16 mouse cellular contexts compared by ENCODE assay signal in the genomic region with DNA sequence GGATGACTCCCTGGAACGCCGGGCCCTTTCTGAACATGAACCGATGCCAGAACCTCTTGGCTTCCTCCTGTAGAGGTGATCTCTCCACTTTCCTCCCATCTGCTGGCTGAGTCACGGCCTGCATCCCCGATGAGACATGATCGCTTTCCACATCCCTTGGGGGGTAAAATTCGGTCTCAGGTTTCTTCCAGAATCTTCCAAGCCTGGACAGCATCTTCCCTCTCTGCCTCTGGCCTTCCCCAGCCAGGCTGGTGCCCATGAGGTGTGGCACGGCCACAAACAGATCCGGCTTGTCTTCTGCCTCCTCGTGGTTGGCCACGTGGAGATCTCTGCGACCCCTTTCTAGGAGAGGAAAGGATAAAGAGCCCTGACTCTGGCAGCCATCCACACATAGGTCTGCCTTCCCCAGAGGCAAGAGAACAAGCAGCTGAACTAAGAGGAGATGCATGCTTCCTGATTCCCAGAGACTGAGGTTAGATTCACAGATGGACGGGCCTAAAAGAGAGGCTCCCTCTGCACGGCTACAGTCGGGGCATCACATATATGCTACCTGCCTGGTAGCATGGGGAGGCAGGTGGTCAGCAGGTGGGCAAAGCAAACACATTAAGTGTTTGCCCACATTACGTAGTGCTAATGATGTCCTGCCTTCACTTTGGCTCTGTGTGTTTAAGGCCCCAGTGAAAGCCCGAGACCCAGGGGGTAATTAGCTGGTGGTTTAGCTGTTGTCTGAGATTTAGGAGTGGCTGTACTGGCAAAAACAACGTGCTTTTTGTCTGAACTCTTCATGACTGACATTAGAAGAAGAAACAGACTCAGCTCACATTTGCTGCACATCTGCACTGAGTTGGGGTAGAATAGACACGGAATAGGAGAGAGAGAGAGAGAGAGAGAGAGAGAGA. TPM values are rescaled to one million over a fixed set of nuclear protein-coding genes. Genes with fewer than 3 reads are reported as not detected.
DNase-seq lines count a peak whose midpoint lies in the region; ATAC-seq lines count a peak whose summit lies in the region.
"Had no signal": no experiment of that assay in that cellular context is flagged by ENCODE, and none has a peak within 500 bp of the region (broad histone marks: within the 10 kb centered on the region; RNA-seq: fewer than 3 reads in every experiment).

A gene (minus strand): TSS at position 513 of the 899 bp plus-strand sequence.

- no peak within 1 kb of the TSS for H3K9ac ChIP-seq in hindbrain, embryonic 13.5 days
- H3K9ac ChIP-seq in embryonic facial prominence, embryonic 14.5 days (ENCODE audit: low read depth, low read length) = no peak within 1 kb of the TSS
- H3K9ac ChIP-seq: forebrain, embryonic 15.5 days had no signal

- no peak for ATAC-seq in hindbrain, embryonic 13.5 days (ENCODE audit: low FRiP score)
- ATAC-seq in embryonic facial prominence, embryonic 14.5 days (ENCODE audit: low read depth) = peak; percentile 15; the same call in 1 of the 2 replicates
- ATAC-seq: forebrain, embryonic 15.5 days had no signal

- no peak within 1 kb of the TSS for H3K4me3 ChIP-seq in hindbrain, embryonic 10.5 days
- H3K4me3 ChIP-seq in hindbrain, embryonic 13.5 days = no peak within 1 kb of the TSS
- H3K4me3 ChIP-seq in embryonic facial prominence, embryonic 14.5 days (ENCODE audit: low read depth, low read length) = no peak within 1 kb of the TSS
- H3K4me3 ChIP-seq: forebrain, embryonic 15.5 days; heart, adult 2 months; layer of hippocampus, adult 2 months; midbrain, embryonic 10.5 days had no signal

- no peak within 1 kb of the TSS for H3K4me2 ChIP-seq in hindbrain, embryonic 13.5 days
- no peak within 1 kb of the TSS for H3K4me2 ChIP-seq in embryonic facial prominence, embryonic 14.5 days (ENCODE audit: low read depth, low read length)
- H3K4me2 ChIP-seq: forebrain, embryonic 15.5 days had no signal

- H3K27ac ChIP-seq in hindbrain, embryonic 10.5 days = peak within 1 kb of the TSS; percentile 8
- no peak within 1 kb of the TSS for H3K27ac ChIP-seq in hindbrain, embryonic 13.5 days
- 0 out of 2 replicates have a peak within 1 kb of the TSS, but pooled peaks have one; percentile 34 for H3K27ac ChIP-seq in embryonic facial prominence, embryonic 14.5 days (replicated peaks; ENCODE audit: low read depth, low read length)
- H3K27ac ChIP-seq: forebrain, embryonic 15.5 days; heart, adult 2 months; layer of hippocampus, adult 2 months; midbrain, embryonic 10.5 days had no signal

- H3K36me3 ChIP-seq in hindbrain, embryonic 10.5 days = no peaks in the 10 kb centered on the region
- H3K36me3 ChIP-seq in hindbrain, embryonic 13.5 days = no peaks in the 10 kb centered on the region
- H3K36me3 ChIP-seq in embryonic facial prominence, embryonic 14.5 days (ENCODE audit: control insufficient read depth, insufficient read depth, low read length) = no peaks in the 10 kb centered on the region
- H3K36me3 ChIP-seq: forebrain, embryonic 15.5 days; midbrain, embryonic 10.5 days had no signal

- H3K9me3 ChIP-seq in hindbrain, embryonic 10.5 days = no peaks in the 10 kb centered on the region
- no peaks in the 10 kb centered on the region for H3K9me3 ChIP-seq in hindbrain, embryonic 13.5 days
- H3K9me3 ChIP-seq in embryonic facial prominence, embryonic 14.5 days (ENCODE audit: control insufficient read depth, low read length) = no peaks in the 10 kb centered on the region
- H3K9me3 ChIP-seq: forebrain, embryonic 15.5 days; midbrain, embryonic 10.5 days had no signal

- DNase-seq in hindbrain, embryonic 10.5 days (ENCODE audit: low spot score) = no peak
- DNase-seq in cerebellum, adult 18-20 months = peak; percentile 58 to 69
- no peak for DNase-seq in embryonic facial prominence, embryonic 14.5 days (ENCODE audit: low spot score)
- DNase-seq in retina, embryonic 14.5 days (ENCODE audit: low spot score) = peak; percentile 24
- no peak for DNase-seq in adrenal gland, adult 18-20 months (ENCODE audit: low spot score in 2 of 2)
- no peak for DNase-seq in spleen, adult 12 weeks (ENCODE audit: low spot score)
- DNase-seq in adrenal gland, postnatal 4 days (ENCODE audit: low spot score in 2 of 2) = no peak
- DNase-seq: right cerebral cortex, adult 18-20 months had no signal

- H3K27me3 ChIP-seq in hindbrain, embryonic 10.5 days (ENCODE audit: insufficient read depth, poor library complexity, severe bottlenecking) = no peaks in the 10 kb centered on the region
- no peaks in the 10 kb centered on the region for H3K27me3 ChIP-seq in hindbrain, embryonic 13.5 days
- no peaks in the 10 kb centered on the region for H3K27me3 ChIP-seq in embryonic facial prominence, embryonic 14.5 days (replicated peaks; ENCODE audit: control insufficient read depth, insufficient read depth, low read length)
- H3K27me3 ChIP-seq: CH12.LX; forebrain, embryonic 15.5 days had no signal

- peaks cover 16% of the 10 kb centered on the region for H3K4me1 ChIP-seq in hindbrain, embryonic 10.5 days (replicated peaks)
- H3K4me1 ChIP-seq in hindbrain, embryonic 13.5 days (replicated peaks) = peaks cover 7% of the 10 kb centered on the region; the same call in 1 of the 2 replicates
- peaks cover 14% of the 10 kb centered on the region for H3K4me1 ChIP-seq in embryonic facial prominence, embryonic 14.5 days (ENCODE audit: control insufficient read depth, insufficient read depth, low read length)

- 64% methylated on average over 18 of the region's 19 CpGs for WGBS in hindbrain, embryonic 10.5 days
- 64% methylated on average over 18 of the region's 19 CpGs for WGBS in hindbrain, embryonic 13.5 days
- WGBS in embryonic facial prominence, embryonic 14.5 days = 49% methylated on average over 18 of the region's 19 CpGs

RNA-seq across cellular contexts. Expression of the gene that starts here (rescaled TPM):
- polyA plus RNA-seq in hindbrain, embryonic 10.5 days (2016; fragmentation: Nextera tagmentation; extraction: Ambion mirVana) = not detected in 2 replicates
- polyA plus RNA-seq in hindbrain, embryonic 13.5 days (2015; fragmentation: Nextera tagmentation; extraction: Ambion mirVana) = 0.14 TPM in 1 of 2 replicates, not detected in the other
- 0.65 and 1.00 TPM in 2 replicates for polyA plus RNA-seq in embryonic facial prominence, embryonic 14.5 days (2014; fragmentation: Nextera tagmentation; extraction: Ambion mirVana)
- not detected for total RNA-seq in adrenal gland, adult 18-20 months (2021)
- total RNA-seq in adrenal gland, postnatal 4 days (2021) = under 1 TPM in 1 of 2 experiments, not detected in 1; 0.17 TPM
- total RNA-seq: adrenal gland, postnatal 10 days; CH12.LX; heart, adult 2 months; heart, postnatal 14 days; layer of hippocampus, adult 2 months had no signal
- polyA plus RNA-seq: heart, adult 2 months; midbrain, embryonic 10.5 days had no signal

Comparison
In these comparisons a context has a peak if more than half of its experiments do, and no peak if none do; other contexts are left out.
1. Peak in ATAC-seq and H3K27ac ChIP-seq in embryonic facial prominence, embryonic 14.5 days; RNA of the gene not detected or under 1 TPM.
2. DNase-seq: peak in cerebellum, adult 18-20 months (2 of 2) and retina, embryonic 14.5 days (single experiment); none in hindbrain, embryonic 10.5 days (single experiment), embryonic facial prominence, embryonic 14.5 days (single experiment), adrenal gland, adult 18-20 months (0 of 2), spleen, adult 12 weeks (single experiment) and adrenal gland, postnatal 4 days (0 of 2).